Mouse (Mus musculus) cerebellum, adult 18-20 months (tissue): ENCODE measurements around the gene Hnrnpdl.

ENCODE experiments used
- DNase-seq, 2 experiments: peaks; one replicate each; pipeline ENCODE4 v3.0.0; 2021

Gene Hnrnpdl

DNA sequence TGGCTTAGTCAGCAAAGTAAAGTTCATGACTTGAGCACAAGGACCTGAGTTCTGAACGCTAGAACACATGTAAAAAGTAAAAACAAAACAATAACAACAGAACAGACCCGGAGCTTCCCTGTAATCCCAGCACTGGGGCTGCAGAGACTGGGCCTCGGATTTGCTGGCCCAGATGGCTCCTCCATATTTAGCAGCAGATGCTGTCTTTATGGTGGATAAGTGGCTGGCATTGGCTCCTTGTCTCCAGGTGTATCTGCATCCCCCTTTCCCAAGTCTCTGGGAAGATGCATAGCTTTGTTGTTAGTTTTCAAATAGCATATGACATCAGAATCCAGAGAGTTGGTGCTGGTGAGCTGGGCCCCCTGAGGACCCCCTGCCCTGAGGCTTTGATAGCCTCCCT, 6.6 kb upstream of the Hnrnpdl start:
- no peak for DNase-seq

DNA sequence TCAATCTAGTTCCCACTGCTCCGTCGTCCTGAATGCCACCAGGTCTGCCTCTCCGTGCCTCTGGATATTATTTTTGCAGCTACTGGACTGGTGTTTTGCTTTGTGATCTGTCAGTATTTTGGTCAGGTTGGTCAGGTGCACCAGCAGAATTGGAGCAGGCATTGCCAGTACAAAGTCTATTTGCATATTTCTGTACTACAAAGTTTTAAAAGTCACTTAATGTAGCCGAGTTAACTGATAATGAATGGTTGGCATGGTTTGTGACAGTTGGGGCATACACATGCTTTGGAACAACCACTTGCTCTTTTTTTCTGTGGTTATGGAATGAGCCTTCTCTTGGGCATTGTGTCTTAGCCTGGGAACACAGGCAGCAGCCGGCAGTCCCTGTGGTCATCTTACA, 5.2 kb upstream of the Hnrnpdl start:
- DNase-seq, result no peak

DNA sequence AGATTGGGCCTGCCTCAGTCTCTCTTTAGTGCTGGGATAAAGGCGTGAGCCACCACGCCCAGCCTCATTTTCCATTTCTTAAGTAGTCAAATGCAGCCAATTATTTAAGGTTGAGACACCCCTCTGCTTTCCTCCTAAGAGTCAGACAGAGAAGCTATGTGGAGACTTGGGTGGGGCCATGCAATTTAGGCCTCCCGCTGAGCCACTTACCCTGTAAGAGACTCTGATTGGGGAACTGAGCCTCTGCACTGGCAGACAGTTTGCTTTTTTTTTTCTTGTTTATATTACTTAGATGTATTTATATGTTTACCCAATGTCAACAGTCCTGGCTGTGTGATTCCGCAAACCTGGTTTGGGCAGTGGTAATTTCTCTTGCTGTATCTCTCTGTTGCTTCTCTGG, 4.6 kb upstream of the Hnrnpdl start:
- no peak for DNase-seq

DNA sequence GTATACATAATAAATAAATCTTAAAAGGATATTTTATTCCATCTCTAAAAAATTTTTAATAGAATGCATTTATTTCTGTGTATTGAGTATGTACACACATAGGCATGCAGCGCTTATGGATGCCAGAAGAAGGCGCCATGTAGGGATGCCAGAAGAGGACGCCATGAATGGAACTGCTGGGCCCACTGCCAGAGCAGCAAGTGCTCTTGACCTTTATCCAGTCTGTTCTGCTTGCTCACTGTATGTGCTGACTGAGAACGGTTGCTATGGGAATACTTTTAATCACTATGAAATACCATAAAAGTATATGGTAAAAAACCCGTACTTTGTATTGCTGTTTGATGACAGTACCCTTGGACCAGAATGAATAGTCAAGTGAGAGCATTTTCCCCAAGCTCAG, 3.9 kb upstream of the Hnrnpdl start:
- DNase-seq, result peak; percentile 73

DNA sequence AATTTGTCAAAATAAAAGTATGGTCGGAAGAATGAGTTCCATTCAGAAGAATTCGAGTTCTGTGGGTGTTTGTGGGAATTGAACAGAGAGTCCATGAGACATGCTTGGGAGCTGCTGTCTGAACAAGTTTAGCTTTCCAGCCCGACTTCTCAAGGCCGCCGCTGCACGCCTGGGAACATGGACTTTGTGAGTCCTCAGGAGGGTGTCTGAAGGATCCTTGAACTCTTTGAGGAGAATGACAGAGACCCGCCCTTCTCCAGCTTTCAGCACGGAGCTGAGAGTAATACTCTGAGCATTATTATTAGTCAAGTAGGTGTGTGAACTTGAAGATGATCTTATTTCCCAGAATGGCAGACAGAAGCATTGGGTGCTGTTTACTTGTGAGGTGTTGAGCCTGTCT, 3.0 kb upstream of the Hnrnpdl start:
- DNase-seq, result no peak

DNA sequence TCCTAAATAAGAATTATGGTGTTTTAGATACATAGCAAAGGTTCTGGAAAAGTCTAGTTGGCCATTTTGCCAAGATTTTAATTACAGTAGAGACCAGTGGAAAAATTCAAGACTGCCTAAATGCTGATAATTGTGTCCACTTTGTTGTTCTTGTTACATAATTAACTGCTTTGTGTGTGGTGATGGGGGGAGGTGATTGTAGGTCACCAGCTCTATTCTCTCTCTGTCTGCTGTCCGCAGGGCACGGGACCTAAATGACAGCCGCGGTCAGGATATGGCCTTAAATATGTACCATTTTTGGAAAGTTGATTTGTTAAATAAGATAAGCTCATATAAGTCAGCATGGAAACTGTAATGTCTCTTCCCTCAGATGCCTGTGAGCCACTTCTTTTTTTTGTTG, 1.8 kb upstream of the Hnrnpdl start:
- no peak for DNase-seq

DNA sequence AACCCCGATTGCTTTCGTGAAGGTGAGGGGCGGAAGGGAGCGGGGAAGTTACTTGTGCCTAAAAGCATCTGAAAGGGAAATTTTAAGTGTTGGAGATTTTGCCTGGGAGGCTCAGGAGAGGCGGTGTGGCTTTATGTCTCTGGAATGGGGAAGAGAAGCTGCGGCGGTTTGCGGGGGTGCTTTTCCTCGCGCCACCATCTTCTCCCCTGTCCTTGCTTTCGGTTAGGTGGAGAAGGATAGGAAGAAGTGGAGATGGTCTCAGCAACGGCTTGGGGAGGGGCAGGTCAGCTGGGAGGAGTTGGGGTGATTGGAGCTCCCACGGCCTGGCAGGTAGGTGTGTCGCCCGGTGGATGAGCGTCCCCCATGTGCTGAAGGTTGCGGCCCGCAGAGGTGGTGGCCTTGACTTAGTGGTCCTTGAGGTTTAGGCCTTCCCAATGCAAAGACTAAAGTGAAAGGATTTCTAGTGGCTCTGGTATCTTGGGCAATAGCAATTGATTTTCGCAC, 869 bp upstream of the Hnrnpdl start:
- peak in 1 of 2 experiments; percentile 50 for DNase-seq

DNA sequence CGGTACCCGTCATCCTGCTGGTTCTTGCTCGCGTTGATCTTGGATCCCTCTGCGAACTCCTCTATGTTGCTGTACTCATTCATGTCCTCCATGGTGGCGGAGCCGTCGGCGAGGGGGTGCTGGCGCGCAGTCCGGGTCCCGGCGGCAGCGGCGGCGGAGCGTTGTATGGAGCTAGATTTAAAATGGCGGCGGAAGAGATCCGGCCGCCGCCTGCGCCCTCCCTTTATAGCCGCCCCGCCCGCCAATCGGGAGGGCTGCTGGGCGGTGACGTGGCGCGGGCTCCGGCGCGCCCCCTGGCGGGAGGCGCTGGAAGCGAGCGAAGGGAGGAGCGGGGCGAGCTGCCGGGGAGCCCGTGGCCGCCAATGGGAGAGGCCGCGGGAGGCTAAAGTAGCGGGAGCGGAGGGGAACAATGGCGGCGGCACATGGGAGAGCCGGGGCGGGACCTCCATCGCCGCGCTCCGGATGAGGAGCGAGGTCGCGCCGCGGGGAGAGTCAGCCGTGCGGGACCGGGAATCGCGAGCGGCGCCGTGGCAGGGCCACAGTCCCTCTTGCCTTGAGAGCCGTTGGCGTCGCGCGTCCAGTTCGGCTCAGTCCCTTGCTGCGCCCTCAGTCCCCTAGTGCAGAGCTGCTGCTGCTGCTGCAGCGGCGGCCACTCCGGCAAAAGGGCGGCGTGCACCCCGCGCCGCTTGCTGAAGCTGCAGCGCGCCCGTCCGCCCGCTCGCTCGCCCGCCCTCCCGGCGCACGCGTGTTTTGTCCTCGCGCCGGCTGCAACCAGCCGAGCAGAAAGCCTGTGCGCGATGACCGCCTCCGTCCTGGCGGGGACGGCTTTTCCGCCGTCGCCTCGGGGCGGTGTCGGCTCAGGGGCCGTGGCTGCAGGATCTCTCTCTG, 506 bp downstream of the Hnrnpdl start:
- DNase-seq, result peak; percentile 94 to 99

DNA sequence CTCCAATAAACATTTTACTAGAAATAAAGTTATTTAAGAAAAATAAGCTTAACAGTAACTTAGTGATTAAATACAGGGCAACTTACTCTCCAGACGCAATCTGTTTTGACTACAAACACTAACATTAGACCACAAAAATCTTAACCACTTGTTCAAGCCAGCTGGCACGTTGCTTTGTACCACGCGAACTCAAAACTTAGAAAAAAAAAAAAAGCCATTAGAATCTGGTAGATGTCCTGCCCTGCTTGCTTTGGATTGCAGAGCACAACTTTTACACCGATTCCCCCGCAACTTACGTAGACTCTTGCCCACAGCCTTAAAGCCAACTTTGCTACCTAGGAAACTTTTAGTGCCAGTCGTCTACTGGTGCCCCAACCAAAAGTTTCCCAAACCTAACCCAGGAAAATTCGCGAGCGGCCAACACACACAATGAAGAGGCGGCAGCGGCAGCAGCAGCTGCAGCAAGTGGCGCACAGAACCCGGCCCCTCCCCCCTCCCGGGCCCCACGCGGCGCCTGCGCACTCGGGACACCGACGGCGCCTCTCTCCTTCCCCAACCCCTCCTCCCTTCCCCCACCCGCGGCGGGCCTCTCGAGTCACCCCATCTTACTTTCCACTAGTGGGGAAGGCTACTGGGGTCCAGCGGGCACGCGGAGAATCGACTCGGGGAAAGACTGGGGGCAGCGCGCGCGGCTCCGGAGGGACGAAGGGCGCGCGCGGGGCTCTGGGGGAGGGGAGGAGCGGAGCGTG, 1.3 kb downstream of the Hnrnpdl start:
- DNase-seq, result peak; percentile 87 to 91

DNA sequence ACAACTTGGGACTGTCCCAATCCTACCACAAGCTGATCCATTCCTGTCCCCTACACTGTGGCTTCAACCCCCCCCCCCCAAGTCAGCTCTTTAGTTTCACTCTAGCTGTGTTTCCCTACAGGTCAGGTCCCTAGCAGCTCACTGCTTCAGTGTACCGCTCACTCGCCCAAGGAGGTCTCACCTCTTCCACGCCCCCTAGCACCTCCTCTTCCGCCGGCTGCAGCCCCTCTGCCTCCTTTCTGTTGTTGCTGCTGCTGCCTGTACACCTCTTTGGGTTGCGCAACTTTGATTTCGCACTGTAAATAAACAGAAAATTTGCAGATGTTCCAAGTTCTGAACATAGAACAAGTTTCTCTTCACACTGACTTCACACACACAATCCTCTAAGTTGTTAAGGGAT, 2.8 kb downstream of the Hnrnpdl start:
- DNase-seq, result no peak

DNA sequence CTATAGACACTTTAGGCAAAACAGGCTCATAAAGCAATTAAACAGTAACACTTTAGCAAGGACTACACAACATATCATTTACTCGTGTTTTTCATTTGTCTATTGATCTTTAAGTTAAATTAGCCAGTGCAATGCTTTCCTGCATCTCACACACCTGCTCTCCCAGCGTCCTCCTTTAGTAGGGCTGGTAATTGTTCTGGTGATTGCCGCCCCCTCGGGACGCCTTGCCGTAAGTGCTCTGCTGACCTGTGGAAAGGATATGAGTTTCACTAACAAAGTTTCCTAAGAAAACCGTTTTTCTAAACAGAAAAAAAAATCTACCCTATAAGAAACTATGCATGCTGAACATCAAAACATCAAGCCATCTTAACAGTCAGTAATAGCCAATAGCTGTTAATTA, 3.5 kb downstream of the Hnrnpdl start:
- DNase-seq, result no peak

DNA sequence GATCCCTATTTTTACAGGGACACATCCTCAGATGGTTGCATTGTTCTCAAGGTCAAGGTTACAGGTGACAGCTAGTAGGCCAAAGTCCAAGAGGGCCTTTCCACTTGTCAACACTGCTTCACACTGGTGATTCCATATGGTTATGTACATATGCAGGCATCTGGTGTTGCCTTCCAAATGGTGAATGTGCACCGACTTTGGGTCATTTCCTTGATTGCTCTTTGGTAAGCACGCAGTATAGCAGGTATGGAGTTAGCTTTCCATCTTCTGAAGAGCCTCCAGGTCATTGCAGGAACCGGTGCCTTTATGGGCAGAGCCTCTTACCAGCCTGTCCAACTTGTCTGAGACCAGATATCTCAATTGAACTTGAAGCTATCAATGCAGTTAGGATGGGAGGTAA, 6.8 kb downstream of the Hnrnpdl start:
- no peak for DNase-seq

DNA sequence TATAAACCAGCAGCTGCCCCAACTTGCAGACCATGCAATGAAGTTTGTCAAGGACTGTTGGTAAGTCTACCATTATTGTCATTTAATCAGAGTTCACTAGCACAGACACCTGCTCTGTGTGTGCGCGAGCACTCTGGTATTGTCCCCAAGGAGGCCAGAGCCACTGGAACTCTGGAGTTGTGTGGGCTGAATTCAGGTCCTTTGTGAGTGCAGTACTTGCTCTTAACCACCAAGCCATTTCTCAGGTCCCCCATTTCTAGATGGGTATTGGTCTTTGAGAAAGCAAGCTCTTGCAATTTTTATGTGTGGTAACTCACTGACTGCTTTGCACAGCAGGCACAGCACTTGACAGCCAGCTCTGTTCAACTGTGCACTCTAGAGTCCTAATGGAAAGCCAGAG, 7.4 kb downstream of the Hnrnpdl start:
- DNase-seq, result no peak

DNA sequence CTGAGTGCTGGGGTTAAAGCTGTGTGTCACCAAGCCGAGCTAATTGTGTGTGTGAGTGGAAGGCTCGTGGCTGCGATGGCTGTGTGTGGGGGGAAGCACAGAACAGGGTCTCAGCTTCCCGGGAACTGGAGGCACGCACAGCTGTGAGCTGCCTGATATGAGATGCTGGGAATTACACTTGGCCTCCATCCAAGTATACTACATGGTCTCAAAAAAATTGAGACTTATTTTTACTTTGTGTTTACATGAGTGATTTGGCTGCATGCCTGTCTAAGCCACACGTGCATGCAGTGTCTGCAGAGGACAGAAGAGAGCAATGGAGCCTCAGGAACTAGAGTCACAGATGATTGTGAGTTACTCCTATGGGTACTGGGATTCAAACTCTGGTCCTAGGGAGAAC, 9.4 kb downstream of the Hnrnpdl start:
- DNase-seq, result no peak

DNA sequence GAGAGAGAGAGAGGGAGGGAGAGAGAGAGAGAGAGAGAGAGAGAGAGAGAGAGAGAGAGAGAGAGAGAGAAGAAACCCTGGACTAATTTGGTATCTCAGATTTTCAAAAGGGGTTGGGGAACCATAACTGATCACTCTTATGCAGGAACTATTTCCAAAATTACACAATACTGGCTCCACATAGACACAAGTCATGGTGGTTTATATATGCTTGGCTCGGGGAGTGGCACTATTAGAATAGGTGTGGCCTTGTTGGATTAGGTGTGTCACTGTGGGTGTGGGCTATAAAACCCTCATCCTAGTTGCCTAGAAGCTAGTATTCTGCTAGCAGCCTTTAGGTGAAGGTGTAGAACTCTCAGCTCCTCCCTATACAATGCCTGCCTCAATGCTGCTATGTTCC, 14.6 kb downstream of the Hnrnpdl start:
- DNase-seq, result no peak

DNA sequence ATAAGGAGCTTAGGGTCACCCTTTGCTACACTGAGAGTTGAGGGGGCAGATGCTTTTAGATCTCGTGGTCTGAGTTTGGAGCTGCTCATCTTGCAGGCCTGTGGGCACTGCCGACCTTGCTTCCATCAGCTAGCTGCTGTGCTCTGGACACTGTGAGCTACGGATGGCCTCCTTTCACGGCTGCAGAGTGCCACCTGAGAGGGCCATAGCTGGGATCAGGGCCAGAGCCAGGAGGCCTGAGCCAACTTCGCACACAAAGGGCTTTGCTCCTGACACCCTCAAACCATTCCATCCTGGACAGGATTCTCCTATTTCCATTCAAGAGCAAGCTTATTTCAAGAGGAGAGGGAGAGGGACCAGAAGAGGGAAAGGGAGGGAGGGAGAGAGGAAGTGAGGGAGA, 15.1 kb downstream of the Hnrnpdl start:
- peak; percentile 53 to 56 for DNase-seq

DNA sequence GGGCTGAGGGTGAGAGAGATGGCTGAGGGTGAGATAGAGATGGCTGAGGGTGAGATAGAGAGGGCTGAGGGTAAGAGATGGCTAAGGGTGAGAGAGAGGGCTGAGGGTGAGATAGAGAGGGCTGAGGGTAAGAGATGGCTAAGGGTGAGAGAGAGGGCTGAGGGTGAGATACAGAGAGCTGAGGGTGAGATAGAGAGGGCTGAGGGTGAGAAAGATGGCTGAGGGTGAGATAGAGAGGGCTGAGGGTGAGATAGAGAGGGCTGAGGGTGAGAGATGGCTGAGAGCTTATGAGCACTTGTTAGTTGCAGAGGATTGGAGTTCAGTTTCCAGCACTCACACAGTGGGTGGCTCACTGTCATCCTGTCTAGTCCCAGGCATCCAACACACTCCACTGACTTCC, 19.4 kb downstream of the Hnrnpdl start:
- no peak for DNase-seq

DNA sequence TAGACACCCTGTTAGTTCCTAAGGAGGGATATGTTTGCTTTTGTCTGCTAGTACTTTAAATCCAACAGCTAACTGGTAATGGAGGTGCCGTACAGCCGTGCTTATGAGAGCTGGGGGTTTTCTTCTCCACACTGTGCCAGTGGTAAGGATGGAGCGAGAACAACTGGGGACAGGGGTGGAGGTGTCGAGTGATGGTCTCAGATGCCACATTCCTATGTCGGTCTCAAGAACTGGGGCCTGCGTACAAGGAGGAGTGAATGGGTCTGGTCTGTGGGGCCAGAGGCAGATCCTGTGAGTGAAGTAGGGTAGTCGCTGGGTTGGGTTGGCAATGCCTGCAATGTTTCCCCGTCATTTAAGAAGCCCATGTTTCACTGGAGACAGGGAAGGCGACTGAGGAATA, 26.9 kb downstream of the Hnrnpdl start:
- DNase-seq, result no peak

DNA sequence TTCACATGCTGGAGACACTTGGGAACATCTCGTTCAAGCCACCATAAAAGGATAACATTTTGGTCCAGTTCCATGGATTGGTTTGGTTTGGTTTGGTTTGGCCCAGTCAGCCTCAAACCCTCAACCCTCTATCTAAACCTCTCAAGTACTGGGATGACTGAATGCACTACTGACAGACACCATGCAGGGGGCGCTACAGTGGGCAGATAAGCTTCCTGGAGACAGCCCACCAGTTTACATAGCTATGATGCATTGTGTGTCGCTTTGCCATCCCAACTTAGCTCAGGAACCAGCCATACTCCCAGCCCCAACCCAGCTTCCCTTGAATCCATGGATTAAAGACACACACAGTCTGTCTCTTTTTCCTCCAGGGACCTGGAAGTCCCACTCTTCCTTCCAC, 31.0 kb downstream of the Hnrnpdl start:
- no peak for DNase-seq

DNA sequence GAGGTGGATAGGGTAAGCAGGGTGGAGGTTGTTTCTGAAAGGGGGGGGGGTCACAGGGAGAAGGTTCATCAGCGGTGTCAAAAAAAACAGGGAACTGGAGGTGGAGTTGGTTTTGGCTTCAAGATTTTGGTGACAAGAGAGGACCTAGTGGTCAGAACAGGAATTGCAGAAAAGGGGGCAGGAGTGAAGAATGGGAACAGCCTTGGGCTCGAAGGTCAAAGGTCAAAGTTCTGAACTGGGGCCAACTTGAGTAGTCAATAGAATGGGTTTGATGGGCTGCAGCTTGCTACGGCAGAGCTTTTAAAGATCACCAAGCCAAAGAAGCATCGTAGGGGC, 32.5 kb downstream of the Hnrnpdl start:
- DNase-seq, result no peak

DNA sequence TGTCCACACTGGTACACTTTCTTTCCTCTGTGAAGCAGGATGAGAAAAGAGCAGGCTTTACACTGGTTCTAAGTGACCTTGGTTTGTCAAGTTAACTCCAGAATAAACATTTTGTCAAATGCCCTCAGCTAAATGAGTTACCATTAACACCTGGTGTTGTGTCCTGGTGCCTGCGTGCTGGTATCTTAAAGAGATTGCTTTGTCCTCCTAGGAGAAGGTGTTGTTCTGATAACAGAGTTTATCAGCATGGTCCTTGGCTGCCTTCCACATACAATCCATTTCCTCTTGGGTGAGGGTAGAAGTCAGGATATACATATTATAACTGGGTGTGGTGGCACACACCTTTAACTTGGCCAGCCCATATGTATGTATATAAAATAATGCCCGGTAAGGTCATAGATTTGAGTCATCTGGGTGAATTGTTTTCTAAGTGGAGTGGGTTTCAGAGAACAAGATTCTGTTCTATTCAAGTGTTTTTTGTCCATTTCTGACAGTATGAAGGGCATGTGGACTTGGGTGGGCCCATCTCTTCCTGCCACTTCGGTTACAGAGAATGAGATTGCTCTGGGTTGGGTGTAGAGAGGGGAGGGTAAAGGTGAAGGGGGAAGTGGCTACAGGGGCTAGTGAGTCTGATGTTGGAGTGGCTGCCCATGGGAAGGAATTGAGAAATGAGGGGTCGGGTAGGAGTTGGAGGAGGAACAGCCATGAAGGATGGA, 33.0 kb downstream of the Hnrnpdl start:
- no peak for DNase-seq

DNA sequence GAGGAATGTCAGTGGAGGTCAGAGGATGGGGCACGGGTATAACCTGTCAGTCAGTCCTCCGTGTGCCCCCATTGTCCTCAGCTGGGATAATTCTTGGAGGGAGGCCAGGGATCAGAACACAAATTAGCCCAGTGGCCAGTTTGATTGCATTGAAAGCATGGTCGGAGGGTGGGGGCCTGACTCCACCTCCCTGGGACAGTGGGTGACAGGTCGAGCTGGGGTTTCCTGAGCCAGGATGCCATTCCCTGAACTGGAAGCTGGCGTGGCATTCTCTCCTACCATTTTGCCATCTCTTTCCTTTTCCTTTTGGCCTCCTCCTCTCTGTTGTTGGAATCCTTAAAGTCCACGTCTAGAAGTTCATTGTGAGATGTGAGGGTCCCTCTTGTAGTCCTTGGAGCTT, 33.6 kb downstream of the Hnrnpdl start:
- no peak for DNase-seq

DNA sequence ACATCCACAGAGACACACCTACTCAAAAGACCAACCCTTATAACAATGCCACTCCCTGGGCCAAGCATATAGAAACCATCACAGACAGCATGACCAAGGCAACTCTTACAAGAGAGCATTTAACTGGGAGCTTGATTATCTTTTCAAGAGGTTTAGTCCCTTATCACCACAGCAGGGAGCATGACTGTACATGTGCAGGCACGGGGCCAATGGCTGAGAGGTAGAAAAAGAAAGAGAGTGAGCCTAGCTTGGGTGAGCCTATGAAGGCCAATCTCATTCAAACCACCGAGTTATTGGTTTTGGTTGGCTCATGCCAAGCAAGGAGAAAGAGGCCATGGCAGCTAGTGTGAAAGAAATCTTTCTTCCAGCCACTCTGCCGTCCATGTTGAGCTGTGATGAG, 34.0 kb downstream of the Hnrnpdl start:
- DNase-seq, result no peak

DNA sequence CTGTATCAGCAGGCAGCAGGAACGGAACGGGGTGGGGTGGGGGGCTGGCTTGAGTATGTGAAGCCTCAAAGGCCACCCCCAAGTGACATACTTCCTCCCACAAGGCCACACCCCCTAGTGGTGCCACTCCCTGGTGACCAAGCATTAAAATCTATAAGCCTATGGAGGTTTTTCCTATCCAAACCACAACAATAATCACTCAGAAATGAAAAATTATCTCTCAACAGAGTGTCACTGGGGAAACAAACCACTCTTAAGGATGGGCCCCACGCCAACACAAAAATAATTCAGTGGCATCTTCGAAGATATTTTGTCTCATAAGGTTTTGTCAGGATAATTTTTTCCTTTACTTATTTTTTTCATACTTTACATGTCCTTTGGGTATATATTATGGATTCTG, 35.6 kb downstream of the Hnrnpdl start:
- no peak for DNase-seq
